Mouse (Mus musculus) heart, embryonic 16.5 days (tissue): Measurements from ENCODE around the gene St3gal5. TPM values are rescaled to one million over a fixed set of nuclear protein-coding genes. Genes with fewer than 3 reads are reported as not detected.

ENCODE experiments used
- ATAC-seq: fragments of 200-750 bp; cut with Nextera tagmentation; replicated peaks from 2 replicates; pipeline ENCODE4 v1.8.0; 2017; ENCODE audit warnings: moderate number of reproducible peaks; ENCODE audit not compliant: insufficient read depth, low FRiP score; ENCODE audit errors: extremely low read depth
- H3K27ac ChIP-seq: fragments of 300-500 bp; sonication (generic); 2 replicates; pipeline ENCODE4 v1.5.1; 2014; ENCODE audit warnings: mild to moderate bottlenecking, low read length, control low read depth, moderate library complexity
- H3K27me3 ChIP-seq: fragments of 300-500 bp; sonication (generic); 2 replicates; pipeline ENCODE4 v1.6.1; 2014; ENCODE audit warnings: low read length, mixed read lengths; ENCODE audit not compliant: control insufficient read depth, insufficient read depth
- H3K36me3 ChIP-seq: fragments of 300-500 bp; sonication (generic); 2 replicates; pipeline ENCODE4 v1.6.1; 2014; ENCODE audit not compliant: control insufficient read depth, insufficient read depth
- H3K4me1 ChIP-seq: fragments of 300-500 bp; sonication (generic); 2 replicates; pipeline ENCODE4 v1.6.1; 2014; ENCODE audit warnings: low read length, mixed read lengths; ENCODE audit not compliant: control insufficient read depth, insufficient read depth
- H3K4me2 ChIP-seq: fragments of 300-500 bp; sonication (generic); 2 replicates; pipeline ENCODE4 v1.6.1; 2014; ENCODE audit warnings: low read depth, mild to moderate bottlenecking, control low read depth, low read length
- H3K4me3 ChIP-seq: fragments of 300-500 bp; sonication (generic); 2 replicates; pipeline ENCODE4 v1.5.1; 2014; ENCODE audit warnings: mild to moderate bottlenecking, control low read depth, low read length
- H3K9ac ChIP-seq: fragments of 300-500 bp; sonication (generic); 2 replicates; pipeline ENCODE4 v1.6.1; 2014; ENCODE audit warnings: low read length, control low read depth
- H3K9me3 ChIP-seq: fragments of 300-500 bp; sonication (generic); replicated peaks from 2 replicates; pipeline ENCODE4 v1.6.1; 2016; ENCODE audit warnings: low read length; ENCODE audit not compliant: control insufficient read depth
- WGBS: fragments of 180-500 bp; shearing (Covaris S2); extraction: QIAGEN DNeasy Blood & Tissue Kit; methylation state at CpG from one replicate; pipeline ENCODE4 v1.1.7; 2014; 5-methylcytosine and 5-hydroxymethylcytosine counted together
- polyA plus RNA-seq: library from polyadenylated mRNA; unstranded; fragments of >200 nt; fragmentation: Nextera tagmentation; extraction: Ambion mirVana; gene quantifications from 2 replicates; pipeline ENCODE4 v1.2.1, GENCODE M21; 2015

St3gal5 gene
- polyA plus RNA-seq, 1 experiment from 2014 or later: 36.6 TPM

- H3K4me3 ChIP-seq: no peak overlapping the region
- no peaks in the 10 kb centered on the region for H3K9me3 ChIP-seq
- no peak overlapping the region for H3K4me2 ChIP-seq
- no peak overlapping the region for H3K9ac ChIP-seq
- no peaks in the 10 kb centered on the region for H3K27me3 ChIP-seq
- H3K36me3 ChIP-seq: no peaks in the 10 kb centered on the region
- no peak overlapping the region for H3K27ac ChIP-seq
- peaks cover 35% of the 10 kb centered on the region for H3K4me1 ChIP-seq
- WGBS: 45% methylated on average over 8 of the region's 8 CpGs
- ATAC-seq: no peak
Observed at GRCm38 (mm10) chr6:72100939-72101338, 3.5 kb downstream of the St3gal5 start.

GRCm38 (mm10) chr6:72101386-72101785 lies 4.0 kb downstream of the St3gal5 start:
- Histone ChIP-seq H3K27ac (no peak overlapping the region), H3K9ac (0 out of 2 replicates have a peak overlapping the region, but pooled peaks have one; percentile 11), H3K9me3 (no peaks in the 10 kb centered on the region), H3K4me3 (no peak overlapping the region), H3K36me3 (no peaks in the 10 kb centered on the region), H3K4me2 (no peak overlapping the region), H3K4me1 (peaks cover 35% of the 10 kb centered on the region), H3K27me3 (no peaks in the 10 kb centered on the region)
- 54% methylated on average over 4 of the region's 4 CpGs for WGBS
- no peak for ATAC-seq

- H3K4me2 ChIP-seq: no peak overlapping the region
- no peak for ATAC-seq
Observed at GRCm38 (mm10) chr6:72102066-72102465, 4.7 kb downstream of the St3gal5 start.

GRCm38 (mm10) chr6:72104534-72104933 lies 7.1 kb downstream of the St3gal5 start:
- 47% methylated on average over 7 of the region's 7 CpGs for WGBS
- Histone ChIP-seq H3K27ac (no peak overlapping the region), H3K4me3 (no peak overlapping the region), H3K4me1 (peaks cover 35% of the 10 kb centered on the region), H3K36me3 (no peaks in the 10 kb centered on the region), H3K4me2 (no peak overlapping the region), H3K9me3 (no peaks in the 10 kb centered on the region), H3K27me3 (no peaks in the 10 kb centered on the region), H3K9ac (no peak overlapping the region)
- ATAC-seq: no peak

More at GRCm38 (mm10) chr6:72102066-72102465, 4.7 kb downstream of the St3gal5 start:
- Histone ChIP-seq H3K36me3 (no peaks in the 10 kb centered on the region), H3K27ac (no peak overlapping the region), H3K9ac (no peak overlapping the region), H3K9me3 (no peaks in the 10 kb centered on the region), H3K27me3 (no peaks in the 10 kb centered on the region), H3K4me3 (no peak overlapping the region), H3K4me1 (peaks cover 34% of the 10 kb centered on the region)
- 22% methylated on average over 5 of the region's 5 CpGs for WGBS

GRCm38 (mm10) chr6:72108941-72109892 lies 11.8 kb downstream of the St3gal5 start:
- WGBS: 44% methylated on average over 14 of the region's 14 CpGs
- no peaks in the 10 kb centered on the region for H3K27me3 ChIP-seq
- no peaks in the 10 kb centered on the region for H3K36me3 ChIP-seq
- no peak overlapping the region for H3K27ac ChIP-seq
- peak overlapping the region; percentile 1; the same call in 1 of the 2 replicates for H3K4me2 ChIP-seq
- H3K4me1 ChIP-seq: peaks cover 18% of the 10 kb centered on the region
- H3K9ac ChIP-seq: no peak overlapping the region
- no peak for ATAC-seq
- H3K4me3 ChIP-seq: no peak overlapping the region
- no peaks in the 10 kb centered on the region for H3K9me3 ChIP-seq

- Histone ChIP-seq H3K27me3 (no peaks in the 10 kb centered on the region), H3K27ac (no peak overlapping the region), H3K9ac (no peak overlapping the region), H3K36me3 (no peaks in the 10 kb centered on the region), H3K9me3 (no peaks in the 10 kb centered on the region), H3K4me1 (peaks cover 18% of the 10 kb centered on the region), H3K4me2 (no peak overlapping the region), H3K4me3 (no peak overlapping the region)
- ATAC-seq: no peak
- WGBS: 76% methylated on average over 3 of the region's 3 CpGs
Observed at GRCm38 (mm10) chr6:72110577-72110976, 13.2 kb downstream of the St3gal5 start.

GRCm38 (mm10) chr6:72112575-72112974 lies 15.2 kb downstream of the St3gal5 start:
- Histone ChIP-seq H3K27ac (no peak overlapping the region), H3K27me3 (no peaks in the 10 kb centered on the region), H3K9me3 (no peaks in the 10 kb centered on the region), H3K36me3 (no peaks in the 10 kb centered on the region), H3K4me1 (peaks cover 11% of the 10 kb centered on the region), H3K4me3 (no peak overlapping the region), H3K4me2 (no peak overlapping the region), H3K9ac (no peak overlapping the region)
- no peak for ATAC-seq
- WGBS: 36% methylated on average over 6 of the region's 6 CpGs

GRCm38 (mm10) chr6:72113093-72113702 lies 15.8 kb downstream of the St3gal5 start:
- no peak for ATAC-seq
- no peak overlapping the region for H3K4me3 ChIP-seq
- no peaks in the 10 kb centered on the region for H3K9me3 ChIP-seq
- no peak overlapping the region for H3K9ac ChIP-seq
- no peak overlapping the region for H3K4me2 ChIP-seq
- H3K27me3 ChIP-seq: no peaks in the 10 kb centered on the region
- H3K36me3 ChIP-seq: no peaks in the 10 kb centered on the region
- H3K27ac ChIP-seq: no peak overlapping the region
- peaks cover 11% of the 10 kb centered on the region for H3K4me1 ChIP-seq
- 82% methylated on average over 2 of the region's 2 CpGs for WGBS

- 58% methylated on average over 7 of the region's 7 CpGs for WGBS
- no peaks in the 10 kb centered on the region for H3K36me3 ChIP-seq
- H3K4me3 ChIP-seq: no peak overlapping the region
- H3K9ac ChIP-seq: no peak overlapping the region
- no peak for ATAC-seq
- H3K4me1 ChIP-seq: no peaks in the 10 kb centered on the region; the same call in 1 of the 2 replicates
- no peaks in the 10 kb centered on the region for H3K9me3 ChIP-seq
- H3K4me2 ChIP-seq: no peak overlapping the region
- H3K27ac ChIP-seq: no peak overlapping the region
- no peaks in the 10 kb centered on the region for H3K27me3 ChIP-seq
Observed at GRCm38 (mm10) chr6:72114902-72115301, 17.5 kb downstream of the St3gal5 start.
